Mouse (Mus musculus) embryonic facial prominence, embryonic 12.5 days (tissue): Measurements from ENCODE around the gene Mdm4. TPM values are rescaled to one million over a fixed set of nuclear protein-coding genes. Genes with fewer than 3 reads are reported as not detected.

Experiments used
- ATAC-seq: fragments of 200-750 bp; cut with Nextera tagmentation; 2 replicates; pipeline ENCODE4 v1.8.0; 2017; ENCODE audit not compliant: insufficient number of reproducible peaks, insufficient read depth, low FRiP score, low TSS enrichment
- H3K27ac ChIP-seq: fragments of 300-500 bp; sonication (generic); 2 replicates; pipeline ENCODE4 v1.5.1; 2016; ENCODE audit warnings: mild to moderate bottlenecking
- H3K27me3 ChIP-seq: fragments of 300-500 bp; sonication (generic); 2 replicates; pipeline ENCODE4 v1.6.1; 2016; ENCODE audit warnings: mild to moderate bottlenecking, moderate library complexity
- H3K36me3 ChIP-seq: fragments of 300-500 bp; sonication (generic); 2 replicates; pipeline ENCODE4 v1.6.1; 2016; ENCODE audit warnings: mild to moderate bottlenecking
- H3K4me1 ChIP-seq: fragments of 300-500 bp; sonication (generic); 2 replicates; pipeline ENCODE4 v1.6.1; 2016
- H3K4me2 ChIP-seq: fragments of 300-500 bp; sonication (generic); replicated peaks from 2 replicates; pipeline ENCODE4 v1.6.1; 2016; ENCODE audit warnings: mild to moderate bottlenecking, moderate library complexity
- H3K4me3 ChIP-seq: fragments of 300-500 bp; sonication (generic); 2 replicates; pipeline ENCODE4 v1.5.1; 2016; ENCODE audit warnings: mild to moderate bottlenecking
- H3K9ac ChIP-seq: fragments of 300-500 bp; sonication (generic); 2 replicates; pipeline ENCODE4 v1.6.1; 2016; ENCODE audit warnings: mild to moderate bottlenecking, moderate library complexity
- H3K9me3 ChIP-seq: fragments of 300-500 bp; sonication (generic); 2 replicates; pipeline ENCODE4 v1.6.1; 2016; ENCODE audit warnings: mild to moderate bottlenecking, moderate library complexity
- WGBS: fragments of 180-500 bp; shearing (Covaris S2); methylation state at CpG from one replicate; pipeline ENCODE4 v1.1.7; 2016; 5-methylcytosine and 5-hydroxymethylcytosine counted together
- microRNA-seq: library from miRNA; unstranded; fragments of <30 nt; microRNA quantifications from one replicate; pipeline ENCODE4, GENCODE M21; 2017
- polyA plus RNA-seq: library from polyadenylated mRNA; unstranded; fragments of >200 nt; fragmentation: Nextera tagmentation; extraction: Ambion mirVana; gene quantifications from 2 replicates; pipeline ENCODE4 v1.2.1, GENCODE M21; 2016

The Mdm4 gene
- polyA plus RNA-seq, 1 experiment from 2014 or later, result 46.9 TPM

GRCm38 (mm10) chr1:132910414-132911041 is 119.8 kb downstream of the Mdm4 start:
- Histone ChIP-seq H3K9ac (no peak overlapping the region), H3K9me3 (no peaks in the 10 kb centered on the region), H3K36me3 (no peaks in the 10 kb centered on the region), H3K27me3 (no peaks in the 10 kb centered on the region), H3K4me3 (no peak overlapping the region), H3K4me1 (peaks cover 9% of the 10 kb centered on the region), H3K27ac (no peak overlapping the region), H3K4me2 (no peak overlapping the region)
- ATAC-seq, result no peak
- 25% methylated on average over 11 of the region's 11 CpGs for WGBS

GRCm38 (mm10) chr1:132909951-132910350 is 120.4 kb downstream of the Mdm4 start:
- Histone ChIP-seq H3K4me3 (no peak overlapping the region), H3K4me2 (no peak overlapping the region), H3K9me3 (no peaks in the 10 kb centered on the region), H3K4me1 (peaks cover 9% of the 10 kb centered on the region), H3K9ac (no peak overlapping the region), H3K27me3 (no peaks in the 10 kb centered on the region), H3K36me3 (no peaks in the 10 kb centered on the region), H3K27ac (no peak overlapping the region)
- ATAC-seq, result no peak
- WGBS, result 60% methylated on average over 1 of the region's 1 CpGs

Small RNA genes lying within 50 kb of the gene (microRNA-seq; reads per million reads assigned to microRNA genes)
- gene Gm44300, result not detected

Other genes starting within 250 kb of the Mdm4 start
- 6.6 and 6.9 TPM in 2 replicates for gene Lrrn2, start 150.3 kb downstream of the Mdm4 start, polyA plus RNA-seq
- 9.8 and 10.8 TPM in 2 replicates for gene Pik3c2b, start 15.1 kb upstream of the Mdm4 start, polyA plus RNA-seq
- 40.4 and 45.0 TPM in 2 replicates for gene Ppp1r15b, start 100.6 kb upstream of the Mdm4 start, polyA plus RNA-seq
- 4.6 and 5.2 TPM in 2 replicates for gene Plekha6, start 133.6 kb upstream of the Mdm4 start, polyA plus RNA-seq